Mouse (Mus musculus): Measurements from ENCODE around the gene Hint1.

Hint1 gene

DNA sequence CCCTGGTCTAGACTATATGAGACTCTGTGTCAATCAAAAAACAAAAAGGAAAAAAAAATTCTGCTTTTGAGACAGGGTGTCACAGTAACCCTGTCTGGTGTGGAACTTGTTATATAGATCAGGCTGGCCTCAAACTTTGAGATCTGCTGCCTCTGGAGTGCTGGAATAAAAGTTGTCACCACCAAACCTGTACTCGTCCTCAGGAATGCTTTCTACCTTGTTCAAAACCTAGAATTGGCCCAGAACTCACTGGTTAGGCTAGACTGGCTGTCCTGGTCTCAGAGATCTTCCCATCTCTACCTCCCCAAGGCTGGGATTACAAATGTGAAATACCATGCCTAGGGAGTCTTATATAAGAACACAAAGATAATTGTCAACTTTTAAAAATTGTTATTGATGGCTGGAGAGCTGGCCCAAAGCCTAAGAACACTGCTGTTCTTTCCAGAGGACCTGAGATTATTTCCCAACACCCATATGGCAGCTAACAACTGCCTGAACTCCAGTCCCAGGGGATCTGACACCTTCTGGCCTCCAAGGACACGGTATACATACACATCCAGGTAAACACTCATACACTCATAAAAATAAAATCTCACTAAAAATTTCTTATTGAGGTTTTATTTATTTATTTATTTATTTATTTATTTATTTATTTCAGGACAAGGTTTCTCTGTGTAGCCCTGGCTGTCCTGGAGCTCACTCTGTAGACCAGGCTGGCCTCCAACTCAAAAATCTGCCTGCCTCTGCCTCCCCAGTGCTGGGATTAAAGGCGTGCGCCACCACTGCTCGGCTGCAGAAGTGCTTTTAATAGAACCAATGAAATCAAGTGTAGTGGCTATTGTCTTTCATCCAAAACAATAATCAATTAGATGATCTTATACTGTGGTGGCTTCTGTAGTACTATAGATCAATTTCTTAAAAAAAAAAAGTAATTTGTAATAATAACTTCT, 4.4 kb upstream of the Hint1 start:
- DNase-seq = no peak

- peak; percentile 68 for DNase-seq
These were observed 3.3 kb upstream of the Hint1 start for GRCm38 (mm10) chr11:54862621-54863520.

- no peak for DNase-seq
These were observed 675 bp upstream of the Hint1 start for GRCm38 (mm10) chr11:54865330-54866085.

- DNase-seq = peak; percentile 78
These were observed 834 bp downstream of the Hint1 start for GRCm38 (mm10) chr11:54867049-54867385.

- DNase-seq = no peak
These were observed 1.8 kb downstream of the Hint1 start for GRCm38 (mm10) chr11:54867903-54868434.

DNA sequence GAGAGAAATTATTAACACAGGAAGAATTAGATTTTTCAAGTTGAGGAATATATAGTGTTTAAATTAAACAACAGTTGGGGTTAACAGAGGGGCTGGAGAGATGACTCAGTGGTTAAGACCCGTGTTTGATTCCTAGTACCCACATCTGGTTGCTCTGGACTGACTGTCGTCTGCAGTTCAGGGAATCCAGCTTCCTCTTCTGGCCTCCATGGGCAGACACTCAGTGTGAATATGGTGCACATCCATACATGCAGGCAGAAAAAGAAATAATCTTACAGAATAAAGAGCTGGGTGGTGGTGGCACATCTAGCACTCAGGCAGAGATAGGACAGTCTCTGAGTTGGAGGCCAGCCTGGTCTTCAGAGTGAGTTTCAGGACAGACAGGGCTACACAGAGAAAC, 2.3 kb downstream of the Hint1 start:
- DNase-seq = no peak

DNA sequence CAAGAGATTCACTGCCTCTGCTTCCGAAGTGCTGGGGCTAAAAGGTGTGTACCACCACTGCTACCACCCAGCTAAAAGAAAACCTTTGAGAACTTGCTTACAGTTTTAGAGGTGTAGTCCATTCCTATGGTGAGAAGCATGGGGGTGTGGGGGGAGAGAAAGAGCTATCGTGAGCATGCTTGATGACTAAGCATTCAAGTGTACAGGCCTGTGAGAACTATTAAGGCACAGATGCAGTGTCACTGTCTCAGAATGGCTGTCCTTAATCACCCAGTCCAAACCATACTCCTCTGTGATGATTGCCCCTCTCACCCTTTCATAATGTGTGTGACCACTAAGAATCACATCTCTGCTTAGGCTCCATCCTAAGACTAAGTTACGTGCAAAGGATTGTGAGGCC, 3.1 kb downstream of the Hint1 start:
- DNase-seq = no peak

GRCm38 (mm10) chr11:54871831-54872537, 5.8 kb downstream of the Hint1 start:
- no peak for DNase-seq

- DNase-seq = no peak
These were observed 9.8 kb downstream of the Hint1 start for GRCm38 (mm10) chr11:54876031-54876430.

DNA sequence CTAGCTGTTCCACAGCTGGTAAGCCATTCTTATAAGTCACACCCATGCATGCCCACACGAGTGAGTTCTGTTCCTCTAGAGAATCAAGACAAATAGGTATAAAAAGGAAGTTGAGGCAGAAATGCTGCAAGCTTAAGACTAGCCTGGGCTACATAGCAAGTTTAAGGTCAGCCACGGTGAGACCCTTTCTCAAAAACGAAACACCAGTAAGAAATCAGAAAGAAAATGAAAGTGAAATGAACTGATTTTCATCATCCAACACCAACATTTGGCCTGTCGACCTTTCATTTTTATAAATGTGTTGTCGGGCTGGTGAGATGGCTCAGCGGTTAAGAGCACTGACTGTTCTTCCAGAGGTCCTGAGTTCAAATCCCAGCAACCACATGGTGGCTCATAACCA, 12.7 kb downstream of the Hint1 start:
- DNase-seq = no peak

- DNase-seq = peak; percentile 86
These were observed 13.3 kb downstream of the Hint1 start for GRCm38 (mm10) chr11:54879434-54879833.

DNA sequence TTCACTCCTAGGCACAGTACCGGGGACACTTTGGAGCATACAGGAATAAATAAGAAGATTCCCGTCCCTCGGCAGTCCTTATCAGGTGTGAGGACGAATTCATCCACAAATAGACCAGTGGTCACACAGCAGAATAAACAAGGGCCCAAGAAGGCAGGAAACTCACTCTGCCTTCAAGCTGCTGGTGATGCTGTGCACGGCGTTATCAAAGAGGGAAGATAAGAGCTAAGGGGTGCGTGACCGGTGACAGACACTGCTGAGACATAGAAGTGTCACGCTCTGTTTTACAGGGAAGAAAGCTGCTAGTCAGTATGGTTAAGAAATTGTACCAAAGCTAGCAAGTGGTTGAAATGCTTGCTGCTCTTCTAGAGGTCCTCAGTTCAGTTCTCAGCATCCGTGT, 13.7 kb downstream of the Hint1 start:
- DNase-seq = no peak

- peak; percentile 82 for DNase-seq
These were observed 14.9 kb downstream of the Hint1 start for GRCm38 (mm10) chr11:54881051-54881474.

GRCm38 (mm10) chr11:54882671-54883070, 16.5 kb downstream of the Hint1 start:
- peak; percentile 77 for DNase-seq

GRCm38 (mm10) chr11:54884197-54884828, 18.1 kb downstream of the Hint1 start:
- DNase-seq = no peak

DNA sequence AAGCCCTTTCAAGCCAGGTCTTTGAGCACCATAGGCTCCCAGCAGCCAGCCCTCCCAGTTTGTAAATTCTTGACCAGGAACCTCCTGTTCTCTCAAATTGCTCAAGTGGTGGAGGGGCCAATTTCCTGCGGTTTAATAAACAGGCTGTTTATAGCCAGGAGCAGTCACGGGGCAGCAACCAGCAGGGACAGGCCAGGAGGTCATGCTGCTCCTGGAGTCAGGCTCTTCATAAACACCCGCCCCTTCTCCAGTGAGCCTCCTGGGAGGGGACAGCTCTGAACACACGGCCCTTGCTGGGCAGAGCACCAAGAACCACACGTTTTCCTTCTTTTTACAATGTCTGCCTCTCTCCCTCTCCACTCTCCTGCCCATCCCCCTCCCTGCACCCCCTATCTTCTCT, 18.8 kb downstream of the Hint1 start:
- peak; percentile 91 for DNase-seq

GRCm38 (mm10) chr11:54885406-54885805, 19.2 kb downstream of the Hint1 start:
- DNase-seq = no peak

GRCm38 (mm10) chr11:54887927-54888326, 21.7 kb downstream of the Hint1 start:
- DNase-seq = no peak

- DNase-seq = no peak
These were observed 25.2 kb downstream of the Hint1 start for GRCm38 (mm10) chr11:54891341-54891740.

GRCm38 (mm10) chr11:54892091-54892490, 25.9 kb downstream of the Hint1 start:
- DNase-seq = no peak

- peak; percentile 71 for DNase-seq
These were observed 28.4 kb downstream of the Hint1 start for GRCm38 (mm10) chr11:54894589-54894988.

Measured in kidney, postnatal 14 days (tissue).